Mouse (Mus musculus) kidney, adult 11 months (tissue): ENCODE measurements around the gene Olfr963.
"Not testable (repeated sequence)": the region's sequence is repeated elsewhere in the genome, so short reads cannot be mapped to it uniquely, and the experiment has no call there.

ENCODE experiments used
- DNase-seq: peaks from one replicate; pipeline ENCODE4 v3.0.0; 2022

Olfr963 gene

GRCm38 (mm10) chr9:39666905-39667304, at the start of gene Olfr963:
Olfr963 (plus strand) TSS chr9:39667205.
- DNase-seq: no peak

GRCm38 (mm10) chr9:39621073-39621472, 45.9 kb upstream of the Olfr963 start, which contains the start of gene Olfr960:
Olfr960 (plus strand) TSS chr9:39621373.
- no peak for DNase-seq

- DNase-seq: no peak
Observed at GRCm38 (mm10) chr9:39623783-39624182, 43.2 kb upstream of the Olfr963 start.

- DNase-seq: no peak
Observed at GRCm38 (mm10) chr9:39624711-39625110, 42.3 kb upstream of the Olfr963 start.

- DNase-seq: no peak
Observed at GRCm38 (mm10) chr9:39629069-39629468, 37.9 kb upstream of the Olfr963 start.

- DNase-seq: no peak
Observed at GRCm38 (mm10) chr9:39633913-39634594, 33.0 kb upstream of the Olfr963 start.

GRCm38 (mm10) chr9:39644785-39645184, 22.2 kb upstream of the Olfr963 start, which contains the start of gene Olfr961:
Olfr961 (plus strand) TSS chr9:39645085.
- DNase-seq: no peak

GRCm38 (mm10) chr9:39647382-39647781, 19.6 kb upstream of the Olfr963 start:
- DNase-seq: no peak

GRCm38 (mm10) chr9:39654756-39655396, 12.1 kb upstream of the Olfr963 start:
- no peak for DNase-seq

- no peak for DNase-seq
Observed at GRCm38 (mm10) chr9:39669723-39670122, 2.7 kb downstream of the Olfr963 start.

- no peak for DNase-seq
Observed at GRCm38 (mm10) chr9:39674820-39675219, 7.8 kb downstream of the Olfr963 start.

- no peak for DNase-seq
Observed at GRCm38 (mm10) chr9:39678557-39678956, 11.6 kb downstream of the Olfr963 start.

GRCm38 (mm10) chr9:39679280-39679679, 12.3 kb downstream of the Olfr963 start:
- DNase-seq: no peak

- not testable (repeated sequence) for DNase-seq
Observed at GRCm38 (mm10) chr9:39701123-39701522, 34.1 kb downstream of the Olfr963 start.

- no peak for DNase-seq
Observed at GRCm38 (mm10) chr9:39707017-39707416, 40.0 kb downstream of the Olfr963 start, which contains the start of gene Olfr149. Olfr149 (minus strand) TSS chr9:39707117.

GRCm38 (mm10) chr9:39708958-39709357, 42.0 kb downstream of the Olfr963 start:
- DNase-seq: no peak

GRCm38 (mm10) chr9:39711053-39711452, 44.0 kb downstream of the Olfr963 start, which contains the start of gene Olfr965:
Olfr965 (plus strand) TSS chr9:39711353.
- DNase-seq: no peak
